In genomic region chr7:99050882-99051281, GRCm38 (mm10) we compare ENCODE assay signal across 15 mouse cellular contexts.
A peak's percentile ranks its signal among the peaks of the same experiment; 100 is the strongest.
DNase-seq lines count a peak whose midpoint lies in the region; ATAC-seq lines count a peak whose summit lies in the region.
"Had no signal": no experiment of that assay in that cellular context is flagged by ENCODE, and none has a peak within 500 bp of the region (broad histone marks: within the 10 kb centered on the region; RNA-seq: fewer than 3 reads in every experiment).

No protein-coding gene starts in this region.

- WGBS in heart, embryonic 10.5 days, result 76% methylated on average over 1 of the region's 1 CpGs
- 51% methylated on average over 1 of the region's 1 CpGs for WGBS in embryonic facial prominence, embryonic 14.5 days

- peaks cover 43% of the 10 kb centered on the region for H3K4me1 ChIP-seq in heart, embryonic 10.5 days
- H3K4me1 ChIP-seq in embryonic facial prominence, embryonic 14.5 days (ENCODE audit: control insufficient read depth, insufficient read depth, low read length), result peaks cover 24% of the 10 kb centered on the region

- 0 out of 2 replicates have a peak overlapping the region, but pooled peaks have one; percentile 1 for H3K9ac ChIP-seq in embryonic facial prominence, embryonic 14.5 days (ENCODE audit: low read depth, low read length)
- H3K9ac ChIP-seq: limb, embryonic 15.5 days had no signal

- H3K36me3 ChIP-seq in heart, embryonic 10.5 days, result peaks cover 9% of the 10 kb centered on the region
- H3K36me3 ChIP-seq in embryonic facial prominence, embryonic 14.5 days (ENCODE audit: control insufficient read depth, insufficient read depth, low read length), result no peaks in the 10 kb centered on the region; the same call in 1 of the 2 replicates

- no peak for DNase-seq in heart, embryonic 10.5 days (ENCODE audit: low spot score)
- DNase-seq in heart, postnatal 4 days, result no peak
- DNase-seq in left cerebral cortex, postnatal 14 days (ENCODE audit: low spot score in 2 of 2), result peak; percentile 32 to 45
- no peak for DNase-seq in left cerebral cortex, adult 18-20 months (ENCODE audit: low spot score in 2 of 2)
- DNase-seq in NIH3T3 (ENCODE audit: low read depth), result peak; percentile 32
- peak; percentile 82 for DNase-seq in embryonic facial prominence, embryonic 14.5 days (ENCODE audit: low spot score)
- DNase-seq in kidney, postnatal 4 days, result no peak
- DNase-seq: cerebellum, adult 8-10 months; right cerebral cortex, postnatal 14 days; thymus, postnatal 14 days had no signal

- intact Hi-C loops in left cerebral cortex, postnatal 14 days (cut with DNase I), result no loop called here

- no peak overlapping the region for H3K4me3 ChIP-seq in heart, embryonic 10.5 days
- no peak overlapping the region for H3K4me3 ChIP-seq in embryonic facial prominence, embryonic 14.5 days (ENCODE audit: low read depth, low read length)
- H3K4me3 ChIP-seq: limb, embryonic 15.5 days had no signal

- no peaks in the 10 kb centered on the region for H3K9me3 ChIP-seq in heart, embryonic 10.5 days
- peaks cover 12% of the 10 kb centered on the region for H3K9me3 ChIP-seq in embryonic facial prominence, embryonic 14.5 days (ENCODE audit: control insufficient read depth, low read length)
- H3K9me3 ChIP-seq: limb, embryonic 15.5 days had no signal

- H3K27me3 ChIP-seq in heart, embryonic 10.5 days (ENCODE audit: insufficient read depth, poor library complexity, severe bottlenecking), result no peaks in the 10 kb centered on the region
- no peaks in the 10 kb centered on the region for H3K27me3 ChIP-seq in embryonic facial prominence, embryonic 14.5 days (replicated peaks; ENCODE audit: control insufficient read depth, insufficient read depth, low read length)
- H3K27me3 ChIP-seq: limb, embryonic 15.5 days had no signal

- peak; percentile 64 for ATAC-seq in embryonic facial prominence, embryonic 14.5 days (ENCODE audit: low read depth)
- ATAC-seq in CD4-positive, CD25-positive, alpha-beta regulatory T cell, adult 4 months, result no peak
- ATAC-seq: activated CD4-positive, CD25-positive, alpha-beta regulatory T cell, adult 4 months; lung, postnatal 0 days had no signal

- H3K4me2 ChIP-seq in embryonic facial prominence, embryonic 14.5 days (ENCODE audit: low read depth, low read length), result no peak overlapping the region
- H3K4me2 ChIP-seq: limb, embryonic 15.5 days had no signal

- peak overlapping the region; percentile 36 for H3K27ac ChIP-seq in heart, embryonic 10.5 days
- peak overlapping the region; percentile 65 for H3K27ac ChIP-seq in embryonic facial prominence, embryonic 14.5 days (replicated peaks; ENCODE audit: low read depth, low read length)
- H3K27ac ChIP-seq: kidney, postnatal 0 days; limb, embryonic 15.5 days had no signal

Comparison
In these comparisons a context has a peak if more than half of its experiments do, and no peak if none do; other contexts are left out.
1. DNase-seq: peak in left cerebral cortex, postnatal 14 days (2 of 2), NIH3T3 (single experiment) and embryonic facial prominence, embryonic 14.5 days (single experiment); none in heart, embryonic 10.5 days (single experiment), heart, postnatal 4 days (single experiment), left cerebral cortex, adult 18-20 months (0 of 2) and kidney, postnatal 4 days (0 of 2).